Mouse (Mus musculus): Measurements from ENCODE around the gene Pgm5. TPM values are rescaled to one million over a fixed set of nuclear protein-coding genes. Genes with fewer than 3 reads are reported as not detected.
"Not testable (repeated sequence)": the region's sequence is repeated elsewhere in the genome, so short reads cannot be mapped to it uniquely, and the experiment has no call there.

Gene Pgm5
- total RNA-seq, 4 experiments from 2014 or later: 4.2 to 6.2 (median 5.7) TPM

DNA sequence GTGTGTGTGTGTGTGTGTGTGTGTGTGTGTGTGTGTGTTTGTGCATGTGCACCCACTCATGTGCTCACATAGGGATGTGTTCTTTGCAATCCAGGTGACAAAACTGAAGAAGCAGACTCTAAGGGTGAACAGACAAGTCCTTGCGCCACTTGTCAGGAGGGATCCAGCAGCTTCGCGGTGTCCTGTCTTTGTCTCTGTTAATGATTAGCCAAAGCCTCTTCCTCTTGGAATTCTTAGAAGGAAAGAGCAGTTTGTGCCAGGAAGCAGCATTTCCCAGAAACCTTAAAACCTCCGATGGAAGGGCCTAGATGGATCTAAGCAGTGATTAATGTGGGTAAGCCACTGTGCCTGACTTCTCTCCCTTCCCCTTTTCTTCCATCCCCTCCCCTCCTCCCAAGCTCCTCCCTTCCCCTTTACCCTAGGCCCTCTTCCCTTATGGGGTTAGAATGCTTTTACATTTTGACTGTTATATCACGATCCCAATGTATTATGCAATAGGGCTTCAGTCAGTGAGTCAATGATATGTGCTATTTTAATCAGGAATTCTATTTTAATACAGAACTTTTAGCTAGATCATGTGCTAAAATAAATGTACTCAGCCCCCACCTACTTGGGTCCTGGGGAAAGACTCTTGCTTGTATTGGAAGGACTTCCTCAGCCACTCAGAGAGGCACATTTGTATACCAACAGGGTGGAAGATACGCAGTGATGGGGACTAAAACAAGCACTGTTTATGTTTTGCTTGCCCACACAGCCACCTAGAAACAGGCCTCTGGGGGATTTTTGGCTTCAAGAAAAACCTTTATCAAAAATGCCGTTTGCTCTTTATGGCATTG is 154.4 kb downstream of the Pgm5 start:
- DNase-seq (ENCODE audit: low spot score in 2 of 2): no peak

DNA sequence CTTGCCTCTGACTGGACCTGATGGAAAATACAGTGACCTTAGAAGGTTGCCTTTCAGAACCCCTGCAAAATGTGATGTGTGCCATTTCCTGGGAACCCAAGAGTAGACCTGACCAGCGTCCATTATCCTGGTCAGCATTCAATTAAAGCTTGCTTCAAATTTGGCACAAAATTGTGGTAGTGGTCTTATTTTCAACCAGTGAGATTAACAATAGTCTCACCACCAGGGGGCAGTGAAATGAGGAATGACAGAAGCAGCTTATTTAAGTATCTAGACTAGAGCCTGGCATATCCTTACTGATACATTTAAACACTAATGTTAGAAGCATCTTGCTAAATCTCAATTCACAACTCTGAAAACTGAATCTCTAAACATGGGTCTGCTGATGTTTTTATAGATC is 156.3 kb downstream of the Pgm5 start:
- DNase-seq (ENCODE audit: low spot score in 2 of 2): no peak

DNA sequence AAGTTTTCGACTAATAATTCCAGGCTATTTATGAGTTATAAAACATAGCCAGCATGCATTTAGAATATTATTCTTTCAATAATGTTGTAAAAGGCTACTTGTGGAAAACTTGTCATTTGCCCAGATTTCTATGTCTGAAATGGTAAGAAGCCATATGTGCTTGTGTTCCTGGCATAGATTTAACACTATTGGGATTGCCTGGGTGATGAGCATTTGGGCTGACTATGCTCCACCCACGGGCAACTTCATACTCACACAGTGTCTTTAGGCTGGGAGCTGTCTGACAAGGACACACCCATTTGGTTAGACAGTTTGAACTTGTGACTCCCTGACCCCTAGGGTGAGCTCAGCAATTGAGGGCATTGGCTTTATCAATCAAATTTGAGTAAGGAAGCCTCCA is 157.3 kb downstream of the Pgm5 start:
- DNase-seq (ENCODE audit: low spot score in 2 of 2): peak; percentile 31 to 39

DNA sequence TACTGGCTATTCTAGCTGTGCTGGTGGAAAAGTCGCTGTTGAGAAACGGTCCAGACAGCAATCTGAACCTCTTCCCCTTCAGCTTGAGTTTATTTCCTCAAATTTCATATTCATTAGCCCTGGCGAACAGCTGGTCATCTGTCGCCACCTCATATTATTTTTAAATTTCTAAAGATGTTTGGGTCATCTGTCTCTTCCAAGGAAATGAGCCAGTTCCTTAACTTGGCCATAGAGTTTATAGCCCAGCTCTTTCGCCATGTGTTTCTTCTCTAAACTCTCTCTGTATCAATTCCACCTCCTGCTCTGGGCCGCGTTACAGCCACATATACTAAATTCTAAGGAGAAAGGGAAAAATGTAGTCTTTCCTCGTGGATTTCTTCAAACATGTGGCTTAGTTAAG is 158.0 kb downstream of the Pgm5 start:
- no peak for DNase-seq (ENCODE audit: low spot score in 2 of 2)

DNA sequence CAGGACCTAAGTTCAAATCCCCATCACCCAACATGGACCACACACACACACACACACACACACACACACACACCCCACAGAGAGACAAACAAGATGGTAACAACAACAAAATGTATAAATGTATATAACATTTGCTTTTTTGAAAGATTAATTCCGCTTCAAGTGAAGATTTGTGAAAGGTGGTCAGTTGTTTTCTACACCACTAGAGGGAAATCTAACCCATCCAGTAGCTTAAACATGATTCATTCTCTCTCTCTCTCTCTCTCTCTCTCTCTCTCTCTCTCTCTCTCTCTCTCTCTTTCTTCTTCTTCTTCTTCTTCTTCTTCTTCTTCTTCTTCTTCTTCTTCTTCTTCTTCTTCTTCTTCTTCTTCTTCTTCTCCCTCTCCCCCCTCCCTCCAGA is 158.5 kb downstream of the Pgm5 start:
- not testable (repeated sequence) for DNase-seq (ENCODE audit: low spot score in 2 of 2)

DNA sequence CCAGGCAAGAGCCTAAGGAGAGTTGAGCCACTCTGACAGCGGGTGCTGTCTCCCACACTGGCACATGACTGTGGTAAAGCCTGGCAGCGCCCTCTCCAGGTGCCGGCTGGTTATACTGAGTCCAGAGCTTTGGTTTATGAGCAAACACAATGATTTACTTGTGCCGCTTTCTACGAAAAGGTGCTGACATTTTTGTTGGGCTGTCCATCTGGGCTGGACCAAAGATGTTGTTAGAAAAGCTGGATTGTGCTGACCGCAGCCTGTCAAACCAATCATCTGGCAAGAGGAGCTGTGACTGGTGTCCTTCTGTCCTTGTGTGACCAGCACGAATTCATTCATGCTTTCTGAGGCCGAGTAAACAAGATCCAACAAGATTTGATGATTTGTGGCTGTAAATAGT is 159.9 kb downstream of the Pgm5 start:
- no peak for DNase-seq (ENCODE audit: low spot score in 2 of 2)

DNA sequence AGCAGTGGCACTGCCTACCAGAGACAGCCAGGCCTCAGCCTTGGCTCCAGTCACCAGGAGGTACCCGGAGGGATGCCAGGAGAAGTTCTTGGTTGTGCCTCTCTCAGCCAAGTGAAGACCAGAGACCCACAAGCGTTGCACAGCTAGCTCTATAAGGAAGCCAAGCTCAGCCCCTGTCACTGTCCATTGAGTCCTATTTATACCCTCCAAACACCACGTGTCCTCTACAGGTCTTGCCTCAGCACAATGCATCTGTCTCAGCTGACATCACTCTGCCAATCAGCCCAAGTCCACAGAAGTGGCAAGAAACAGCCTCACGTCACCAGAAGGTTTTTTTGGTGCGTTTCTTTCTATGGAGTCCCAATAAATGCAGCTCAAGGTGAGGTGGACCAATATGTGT is 161.0 kb downstream of the Pgm5 start:
- no peak for DNase-seq (ENCODE audit: low spot score in 2 of 2)

DNA sequence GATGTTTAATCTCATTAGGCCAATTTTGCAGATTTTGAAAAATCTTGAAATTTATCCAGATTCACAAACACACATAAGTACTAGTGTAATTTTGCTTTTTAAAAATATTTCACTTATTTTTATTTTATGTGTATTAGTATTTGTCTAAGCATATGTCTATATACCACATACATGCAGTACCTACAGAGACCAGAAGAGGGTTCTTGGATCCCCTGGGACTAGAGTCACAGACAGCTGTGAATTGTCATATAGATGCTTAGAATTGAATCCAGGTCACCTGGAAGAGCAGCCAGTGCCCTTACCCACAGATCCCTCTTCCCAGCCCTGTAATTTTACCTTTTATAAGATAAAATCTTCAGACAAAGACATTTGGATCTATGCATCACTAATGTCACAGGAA is 161.7 kb downstream of the Pgm5 start:
- no peak for DNase-seq (ENCODE audit: low spot score in 2 of 2)

DNA sequence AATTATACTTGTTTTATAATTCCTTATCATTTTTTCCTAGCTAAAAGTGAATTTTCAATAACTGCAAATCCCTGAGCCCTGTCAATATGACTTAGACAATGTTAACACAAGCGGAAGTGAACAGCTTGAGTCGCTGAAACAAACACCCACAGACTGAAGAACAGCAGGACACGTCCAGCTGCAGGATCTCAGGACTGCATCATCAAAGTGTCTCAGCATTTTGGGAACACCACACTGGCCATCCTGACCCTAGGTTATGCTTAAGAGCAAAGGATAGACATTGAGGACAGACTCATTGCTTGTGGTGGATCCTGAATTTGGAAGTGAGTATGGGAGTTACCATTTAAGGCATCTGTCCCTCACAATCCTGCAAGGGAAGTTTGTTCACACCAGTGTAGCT is 162.5 kb downstream of the Pgm5 start:
- peak in 1 of 2 experiments; percentile 24 for DNase-seq (ENCODE audit: low spot score in 2 of 2)

DNA sequence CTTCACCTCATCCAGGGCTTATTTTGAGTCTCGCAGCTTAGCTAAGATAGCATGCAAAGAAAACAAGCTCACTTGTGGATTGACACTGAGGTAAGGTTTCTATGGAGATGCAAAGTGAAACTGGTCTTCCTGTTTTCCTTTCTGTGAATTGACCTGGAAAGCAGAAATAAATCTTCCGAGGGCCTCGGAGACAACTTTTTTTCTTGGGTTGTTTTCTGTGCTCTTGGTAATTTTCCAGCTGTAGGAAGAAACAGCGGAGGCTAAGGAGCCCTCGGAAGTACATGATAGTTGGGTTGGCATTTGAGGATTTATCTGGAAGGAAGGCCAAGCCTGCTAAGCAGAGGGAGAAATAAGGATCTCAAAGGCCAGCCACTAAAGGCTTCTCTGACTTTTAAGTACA is 163.0 kb downstream of the Pgm5 start:
- no peak for DNase-seq (ENCODE audit: low spot score in 2 of 2)

DNA sequence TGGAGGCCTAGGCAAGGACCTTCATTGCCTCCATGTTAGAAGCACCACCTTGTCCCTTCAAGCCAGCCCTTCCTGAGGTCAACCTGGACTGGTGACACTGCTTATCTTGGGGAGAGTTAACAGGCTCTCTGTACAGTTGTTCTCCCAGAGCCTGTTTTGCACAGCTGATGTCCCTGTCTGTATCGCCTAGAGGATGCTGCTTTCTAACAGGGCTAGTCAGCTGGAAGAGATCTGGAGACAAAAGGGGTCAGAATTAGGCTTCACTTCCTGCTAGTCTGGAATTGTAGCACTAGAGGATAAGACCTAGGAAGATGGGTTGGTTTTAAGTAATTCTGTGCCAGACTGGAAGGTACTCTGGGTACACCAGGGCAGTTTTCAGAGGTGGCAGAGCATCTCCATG is 163.7 kb downstream of the Pgm5 start:
- no peak for DNase-seq (ENCODE audit: low spot score in 2 of 2)

DNA sequence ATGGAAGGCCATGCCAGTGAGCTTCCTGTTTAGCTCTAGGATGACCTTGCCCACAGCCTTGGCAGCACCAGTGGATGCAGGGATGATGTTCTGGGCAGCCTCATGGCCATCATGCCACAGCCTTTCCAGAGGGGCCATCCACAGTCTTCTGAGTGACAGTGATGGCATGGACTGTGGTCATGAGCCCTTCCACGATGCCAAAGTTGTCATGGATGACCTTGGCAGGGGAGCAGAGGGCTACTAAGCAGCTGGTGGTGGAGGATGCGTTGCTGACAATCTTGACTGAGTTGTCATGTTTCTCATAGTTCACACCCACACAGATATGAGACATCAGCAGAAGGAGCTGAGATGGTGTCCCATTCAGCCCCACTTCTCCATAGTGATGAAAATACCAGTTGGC is 169.0 kb downstream of the Pgm5 start:
- DNase-seq (ENCODE audit: low spot score in 2 of 2): no peak

DNA sequence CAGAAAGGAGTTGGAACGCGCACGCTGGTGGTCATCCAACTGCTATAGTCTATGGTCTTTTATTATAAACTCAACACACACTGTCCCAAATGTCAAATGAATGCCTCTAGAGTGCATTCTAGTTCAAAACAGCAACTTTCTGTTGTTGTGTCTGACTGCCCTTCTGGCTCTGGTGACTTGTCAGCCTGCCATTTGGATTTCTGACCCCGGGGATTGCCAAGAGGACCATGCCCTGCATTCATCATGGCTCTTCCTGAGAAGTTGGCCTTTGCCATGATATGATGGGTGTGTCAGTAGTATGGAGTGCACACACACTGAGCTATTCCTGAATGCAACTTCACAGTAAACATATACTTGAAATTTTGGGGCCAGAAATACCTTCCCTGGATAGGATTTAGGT is 172.1 kb downstream of the Pgm5 start:
- no peak for DNase-seq (ENCODE audit: low spot score in 2 of 2)

DNA sequence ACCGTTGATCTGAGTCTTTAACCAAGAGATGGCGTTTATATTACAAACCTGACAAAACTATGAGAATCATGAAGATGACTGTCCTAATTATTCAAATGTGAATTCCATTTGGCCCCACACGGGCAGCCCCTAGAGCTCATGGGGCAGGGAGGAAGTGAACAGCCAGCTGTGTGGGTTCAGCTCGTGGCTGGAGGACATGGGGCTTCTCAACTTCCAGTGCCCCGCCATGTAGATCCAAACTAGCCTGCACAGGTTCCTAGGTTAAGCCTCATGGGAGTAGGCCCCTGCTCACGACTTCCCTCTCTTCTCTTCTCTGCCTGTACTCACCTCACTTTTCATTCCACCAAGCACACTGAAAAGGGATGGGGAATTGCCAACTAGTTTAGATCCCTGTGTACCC is 173.3 kb downstream of the Pgm5 start:
- DNase-seq (ENCODE audit: low spot score in 2 of 2): no peak

DNA sequence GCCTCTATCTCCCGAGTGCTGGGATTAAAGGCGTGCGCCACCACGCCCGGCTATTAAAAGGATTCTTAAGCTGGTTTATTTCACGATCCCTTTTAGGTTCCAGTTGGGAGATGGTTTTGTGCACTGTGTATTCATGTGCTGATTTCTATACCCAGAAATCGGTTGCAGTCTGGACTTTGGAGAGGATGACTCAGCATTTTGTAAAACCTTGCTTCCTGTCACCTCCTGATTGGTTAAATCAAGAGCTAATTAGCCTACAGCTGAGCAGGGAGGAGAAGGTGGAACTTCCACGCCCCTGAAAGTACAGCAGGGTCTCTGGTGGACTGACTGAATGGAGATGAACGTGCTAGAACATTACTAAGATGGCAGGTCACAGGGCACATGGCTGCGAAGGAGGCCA is 175.2 kb downstream of the Pgm5 start:
- DNase-seq (ENCODE audit: low spot score in 2 of 2): no peak

DNA sequence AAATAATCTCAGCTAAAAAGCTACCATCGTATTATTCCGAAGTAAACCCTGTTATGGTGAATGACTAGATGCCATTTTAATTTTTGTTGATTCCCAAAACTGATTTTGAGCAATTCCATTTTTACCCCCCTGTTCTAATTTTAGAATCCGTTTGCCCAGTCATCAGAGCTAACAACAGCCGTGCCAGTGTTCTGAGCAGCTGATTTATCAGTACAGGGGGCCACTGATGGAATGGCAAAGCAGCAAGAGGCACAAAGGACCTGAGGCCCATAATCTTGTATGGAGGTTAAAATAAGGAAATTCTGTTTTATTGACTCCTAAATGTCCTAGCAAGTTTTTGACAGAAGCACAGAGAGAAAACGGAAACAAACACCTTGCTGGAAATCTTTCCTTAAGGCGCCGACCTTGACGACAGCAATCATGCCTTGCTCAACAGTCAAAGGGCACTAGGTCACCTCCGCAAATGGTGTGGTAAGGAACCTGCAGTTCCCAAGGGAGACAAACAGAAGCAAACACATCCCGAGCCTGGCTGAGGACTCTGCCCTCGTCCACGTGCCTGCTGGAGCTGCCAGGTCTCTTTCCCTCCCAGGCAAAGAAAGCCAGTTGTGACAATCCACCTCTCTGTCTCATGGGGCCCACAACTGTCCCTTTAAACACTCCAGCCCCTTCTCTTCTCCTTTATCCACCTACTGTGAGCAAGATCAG is 178.5 kb downstream of the Pgm5 start:
- no peak for DNase-seq (ENCODE audit: low spot score in 2 of 2)

DNA sequence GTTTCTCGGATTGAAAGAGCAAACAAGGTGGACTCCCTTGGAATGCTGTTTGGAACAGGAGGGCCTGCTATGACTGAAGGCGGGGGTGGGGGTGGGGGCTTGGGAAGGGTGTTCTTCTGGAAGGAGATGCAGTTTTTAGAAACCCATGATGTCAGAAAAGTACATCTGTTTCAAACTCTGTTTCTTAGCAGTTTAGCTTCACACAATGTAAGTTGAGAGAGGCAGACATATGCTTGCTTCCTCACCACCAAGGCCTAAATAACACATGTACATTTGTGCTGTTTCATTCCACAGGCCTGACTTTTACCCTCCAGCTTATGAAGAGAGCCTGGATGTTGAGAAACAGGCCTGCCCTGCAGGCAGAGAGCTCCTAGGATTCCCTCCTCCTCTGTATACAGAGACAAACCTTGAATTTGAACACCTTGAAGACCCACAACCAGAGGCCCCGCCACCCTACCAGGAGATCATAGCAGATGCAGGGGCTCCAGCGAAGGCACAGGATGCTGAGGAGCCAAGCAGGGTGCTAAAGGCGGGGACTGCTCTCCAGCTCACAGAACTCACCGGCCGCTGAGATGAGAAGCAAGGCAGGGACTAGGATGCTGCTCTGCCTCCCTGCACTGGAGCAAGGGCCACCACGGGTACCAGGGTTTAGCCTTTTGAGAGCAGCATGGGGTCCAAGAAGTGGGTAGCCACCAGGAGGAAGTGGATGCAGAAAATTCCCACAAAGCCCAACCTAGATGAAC is 184.2 kb downstream of the Pgm5 start:
- no peak for DNase-seq (ENCODE audit: low spot score in 2 of 2)

DNA sequence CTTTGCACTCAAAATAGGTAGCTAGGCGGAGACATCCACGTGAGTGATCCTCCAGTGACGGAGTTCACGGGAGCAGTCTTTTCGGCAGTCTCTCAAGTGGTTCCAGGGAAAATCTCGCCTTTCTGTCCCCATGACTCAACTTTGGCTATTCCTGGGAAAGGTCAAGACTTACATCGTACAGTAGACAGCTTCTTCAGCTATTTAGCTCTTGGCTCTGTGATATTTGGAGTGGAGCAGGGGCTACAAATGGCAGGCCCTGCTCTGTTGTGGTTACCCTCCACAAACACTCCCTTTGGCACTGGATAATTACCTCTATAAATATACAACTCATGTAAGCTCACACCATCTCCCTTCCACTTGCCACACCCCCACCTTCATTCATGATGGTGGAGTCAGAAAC is 185.2 kb downstream of the Pgm5 start:
- DNase-seq (ENCODE audit: low spot score in 2 of 2): no peak

DNA sequence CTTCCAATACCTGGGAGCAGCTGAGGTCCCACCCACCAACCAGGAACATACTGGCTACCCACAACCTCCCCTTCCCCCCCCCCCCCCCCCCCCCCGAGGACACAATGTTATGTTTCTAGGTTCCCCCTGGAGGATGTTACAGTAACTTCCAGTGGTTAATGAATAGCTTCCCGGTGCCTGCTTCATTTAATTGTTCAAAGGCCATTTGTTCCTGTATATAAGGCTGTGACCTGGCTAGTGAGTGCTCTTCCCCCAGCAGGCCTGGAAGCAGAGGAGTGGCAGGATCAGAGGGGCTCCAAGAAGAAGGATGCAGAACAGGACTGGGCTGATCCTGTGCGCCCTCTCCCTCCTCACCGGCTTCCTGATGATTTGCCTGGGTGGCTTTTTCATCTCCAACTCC is 187.9 kb downstream of the Pgm5 start, which contains the start of gene Tmem252:
Gene Tmem252 (plus strand): TSS at position 247 of the 400 bp plus-strand sequence.
- DNase-seq (ENCODE audit: low spot score in 2 of 2): no peak

DNA sequence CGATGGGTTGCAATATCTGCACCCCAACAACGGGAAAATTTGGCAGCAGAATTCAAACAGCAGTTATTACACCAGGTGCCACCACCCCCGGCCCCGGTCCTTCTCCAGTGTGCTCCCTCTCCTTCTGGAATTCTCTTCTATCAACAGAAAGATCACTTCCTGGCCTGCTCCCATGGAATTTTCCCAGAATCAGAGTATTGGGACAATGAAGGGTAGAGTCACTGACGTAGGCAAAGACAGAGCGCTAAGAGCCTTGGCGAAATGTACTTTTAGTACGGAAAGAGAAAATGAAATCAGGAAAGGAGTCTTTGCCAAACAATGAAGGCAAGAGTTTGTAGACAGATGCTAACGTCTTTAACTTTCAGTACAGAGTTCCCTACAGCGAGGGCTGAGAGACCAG is 188.3 kb downstream of the Pgm5 start:
- DNase-seq (ENCODE audit: low spot score in 2 of 2): no peak

DNA sequence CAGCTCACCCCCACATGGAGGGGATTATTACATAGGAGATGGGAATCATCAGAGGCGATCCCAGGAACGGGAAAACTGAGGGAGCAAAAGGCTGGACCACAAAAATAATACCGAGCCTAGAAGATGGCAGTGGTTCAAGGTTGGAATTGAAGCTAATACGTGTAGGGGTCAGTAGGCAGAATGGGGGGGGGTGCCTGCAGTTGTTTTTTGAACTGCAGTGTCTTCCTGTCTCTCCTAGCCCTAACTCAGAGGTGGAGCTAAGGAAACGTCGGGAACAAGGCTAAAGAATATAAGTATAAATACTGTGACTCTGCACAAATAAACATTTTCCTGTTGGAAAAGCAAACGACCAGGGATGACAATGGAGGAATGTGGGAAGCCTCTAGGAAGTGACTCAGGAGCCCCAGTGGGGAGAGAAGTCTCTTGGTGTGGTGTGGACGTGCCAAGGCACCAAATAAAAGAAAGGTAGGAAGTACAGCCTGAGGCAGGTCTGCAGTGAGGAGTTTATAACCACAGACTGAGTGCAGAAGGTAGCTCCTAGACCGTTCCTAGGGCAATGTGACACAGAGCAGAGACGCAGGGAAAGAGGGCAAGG is 189.2 kb downstream of the Pgm5 start:
- DNase-seq (ENCODE audit: low spot score in 2 of 2): no peak

DNA sequence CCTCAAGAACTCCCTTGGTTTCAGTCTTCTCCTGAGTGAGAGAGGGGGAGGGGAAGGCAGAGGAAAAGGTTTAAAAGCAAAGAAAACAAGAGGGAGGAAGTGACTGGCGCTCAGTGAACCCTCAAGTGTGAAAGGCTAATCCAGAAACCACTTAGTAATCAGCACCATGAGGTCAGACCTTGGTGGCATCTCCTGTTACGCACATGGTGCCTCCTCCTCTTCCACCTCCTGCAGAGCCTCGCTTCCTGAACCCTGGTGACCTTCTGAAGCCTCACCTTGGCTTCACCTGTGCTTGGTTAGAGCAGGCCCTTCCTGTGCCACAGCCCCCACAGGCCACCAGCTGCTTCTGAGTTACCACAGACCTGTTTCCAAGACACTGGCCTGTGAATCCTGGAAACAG is 190.1 kb downstream of the Pgm5 start:
- no peak for DNase-seq (ENCODE audit: low spot score in 2 of 2)
